Mouse (Mus musculus): Measurements from ENCODE around the gene Stk35. TPM values are rescaled to one million over a fixed set of nuclear protein-coding genes. Genes with fewer than 3 reads are reported as not detected.

Stk35 gene
- total RNA-seq, 1 experiment from 2014 or later, result 7.5 TPM

GRCm38 (mm10) chr2:129881886-129882285, 81.6 kb downstream of the Stk35 start:
- ATAC-seq (replicated peaks; ENCODE audit: insufficient number of reproducible peaks, low FRiP score, low TSS enrichment, poor library complexity, severe bottlenecking), result no peak

Other genes starting within 250 kb of the Stk35 start
- gene Sirpa, start 207.7 kb upstream of the Stk35 start, total RNA-seq (2017), result 334 to 497 TPM (median 494 TPM) in 3 replicates
- not detected in 3 replicates for gene Pdyn, start 100.7 kb upstream of the Stk35 start, total RNA-seq (2017)
- 4.0 to 8.1 TPM (median 6.0 TPM) in 3 replicates for gene Tgm3, start 211.8 kb downstream of the Stk35 start, total RNA-seq (2017)

All from monocyte, adult 5-6 weeks (primary cell).